Mouse (Mus musculus): ENCODE results near the gene Armc10.
A peak's percentile ranks its signal among the peaks of the same experiment; 100 is the strongest.
"Not testable (repeated sequence)": the region's sequence is repeated elsewhere in the genome, so short reads cannot be mapped to it uniquely, and the experiment has no call there.

The Armc10 gene

GRCm38 (mm10) chr5:21645439-21646132 lies at the start of gene Armc10, which contains the start of gene Fbxl13:
Armc10 (plus strand) TSS chr5:21645813.
Fbxl13 (minus strand) TSS chr5:21645634.
- peak; percentile 95 for DNase-seq (ENCODE audit: low spot score)

- not testable (repeated sequence) for DNase-seq (ENCODE audit: low spot score)
Observed at GRCm38 (mm10) chr5:21599536-21599935, 46.1 kb upstream of the Armc10 start.

GRCm38 (mm10) chr5:21599961-21600360 lies 45.7 kb upstream of the Armc10 start:
- DNase-seq (ENCODE audit: low spot score) = no peak

- DNase-seq (ENCODE audit: low spot score) = no peak
Observed at GRCm38 (mm10) chr5:21605936-21606335, 39.7 kb upstream of the Armc10 start.

GRCm38 (mm10) chr5:21608311-21609304 lies 37.0 kb upstream of the Armc10 start:
- no peak for DNase-seq (ENCODE audit: low spot score)

- no peak for DNase-seq (ENCODE audit: low spot score)
Observed at GRCm38 (mm10) chr5:21610996-21611395, 34.6 kb upstream of the Armc10 start.

GRCm38 (mm10) chr5:21614299-21614698 lies 31.3 kb upstream of the Armc10 start:
- DNase-seq (ENCODE audit: low spot score) = not testable (repeated sequence)

GRCm38 (mm10) chr5:21616450-21617009 lies 29.1 kb upstream of the Armc10 start:
- DNase-seq (ENCODE audit: low spot score) = no peak

GRCm38 (mm10) chr5:21625916-21626315 lies 19.7 kb upstream of the Armc10 start:
- DNase-seq (ENCODE audit: low spot score) = no peak

- DNase-seq (ENCODE audit: low spot score) = no peak
Observed at GRCm38 (mm10) chr5:21640961-21641360, 4.7 kb upstream of the Armc10 start.

GRCm38 (mm10) chr5:21643606-21644005 lies 2.0 kb upstream of the Armc10 start:
- DNase-seq (ENCODE audit: low spot score) = no peak

- DNase-seq (ENCODE audit: low spot score) = no peak
Observed at GRCm38 (mm10) chr5:21644891-21645438, 648 bp upstream of the Armc10 start.

- DNase-seq (ENCODE audit: low spot score) = no peak
Observed at GRCm38 (mm10) chr5:21646133-21646491, 499 bp downstream of the Armc10 start.

- no peak for DNase-seq (ENCODE audit: low spot score)
Observed at GRCm38 (mm10) chr5:21650736-21651135, 5.1 kb downstream of the Armc10 start.

- no peak for DNase-seq (ENCODE audit: low spot score)
Observed at GRCm38 (mm10) chr5:21651885-21652612, 6.4 kb downstream of the Armc10 start.

GRCm38 (mm10) chr5:21656912-21657311 lies 11.3 kb downstream of the Armc10 start:
- DNase-seq (ENCODE audit: low spot score) = peak; percentile 51

- DNase-seq (ENCODE audit: low spot score) = no peak
Observed at GRCm38 (mm10) chr5:21658038-21658437, 12.4 kb downstream of the Armc10 start.

- peak; percentile 87 for DNase-seq (ENCODE audit: low spot score)
Observed at GRCm38 (mm10) chr5:21658623-21659395, 13.2 kb downstream of the Armc10 start.

GRCm38 (mm10) chr5:21660850-21661249 lies 15.2 kb downstream of the Armc10 start:
- no peak for DNase-seq (ENCODE audit: low spot score)

GRCm38 (mm10) chr5:21663081-21663480 lies 17.5 kb downstream of the Armc10 start:
- no peak for DNase-seq (ENCODE audit: low spot score)
